Mouse (Mus musculus) liver, postnatal 0 days (tissue): ENCODE measurements around the gene E2f2. TPM values are rescaled to one million over a fixed set of nuclear protein-coding genes. Genes with fewer than 3 reads are reported as not detected.

ENCODE experiments used
- ATAC-seq: fragments of 200-750 bp; cut with Nextera tagmentation; 2 replicates; pipeline ENCODE4 v1.8.0; 2017; ENCODE audit warnings: mild to moderate bottlenecking, moderate library complexity
- DNase-seq: peaks from one replicate; pipeline ENCODE4 v3.0.0-alpha.2; 2016
- H3K27ac ChIP-seq: fragments of 300-500 bp; sonication (generic); 2 replicates; pipeline ENCODE4 v1.5.1; 2014; ENCODE audit warnings: antibody characterized with exemption, moderate library complexity, mild to moderate bottlenecking, low read depth
- H3K27me3 ChIP-seq: fragments of 300-500 bp; sonication (generic); 2 replicates; pipeline ENCODE4 v1.6.1; 2014; ENCODE audit warnings: low read length, control low read depth, mixed read lengths; ENCODE audit not compliant: insufficient read depth
- H3K36me3 ChIP-seq: fragments of 300-500 bp; sonication (generic); replicated peaks from 2 replicates; pipeline ENCODE4 v1.6.1; 2014; ENCODE audit warnings: mild to moderate bottlenecking, control low read depth, low read length, moderate library complexity, mixed read lengths; ENCODE audit not compliant: insufficient read depth
- H3K4me1 ChIP-seq: fragments of 300-500 bp; sonication (generic); 2 replicates; pipeline ENCODE4 v1.6.1; 2014; ENCODE audit warnings: antibody characterized with exemption, mild to moderate bottlenecking, control low read depth; ENCODE audit not compliant: insufficient read depth
- H3K4me2 ChIP-seq: fragments of 300-500 bp; sonication (generic); 2 replicates; pipeline ENCODE4 v1.6.1; 2014; ENCODE audit warnings: low read depth, mild to moderate bottlenecking, low read length, moderate library complexity, mixed read lengths
- H3K4me3 ChIP-seq: fragments of 300-500 bp; sonication (generic); 2 replicates; pipeline ENCODE4 v1.5.1; 2014; ENCODE audit warnings: low read depth, low read length
- H3K9ac ChIP-seq: fragments of 300-500 bp; sonication (generic); replicated peaks from 2 replicates; pipeline ENCODE4 v1.6.1; 2014; ENCODE audit warnings: mild to moderate bottlenecking, moderate library complexity
- H3K9me3 ChIP-seq: fragments of 300-500 bp; sonication (generic); 2 replicates; pipeline ENCODE4 v1.6.1; 2016; ENCODE audit warnings: mild to moderate bottlenecking, control low read depth, low read length, mixed read lengths
- CTCF ChIP-seq: sonication (generic); IDR thresholded peaks from 2 replicates; pipeline ENCODE4 v1.5.1; 2016; ENCODE audit warnings: antibody characterized with exemption, low read depth
- EP300 ChIP-seq: IDR thresholded peaks from 2 replicates; pipeline ENCODE4 v1.6.1; 2016; ENCODE audit warnings: antibody characterized with exemption, low read depth, mild to moderate bottlenecking
- WGBS: fragments of 180-500 bp; shearing (Covaris S2); extraction: QIAGEN DNeasy Blood & Tissue Kit; methylation state at CpG from one replicate; pipeline ENCODE4 v1.1.7; 2014; ENCODE audit not compliant: insufficient replicate concordance; 5-methylcytosine and 5-hydroxymethylcytosine counted together
- polyA plus RNA-seq: library from polyadenylated mRNA; unstranded; fragments of >200 nt; fragmentation: Nextera tagmentation; extraction: Ambion mirVana; gene quantifications from 2 replicates; pipeline ENCODE4 v1.2.1, GENCODE M21; 2015

Gene E2f2
- polyA plus RNA-seq, 1 experiment from 2014 or later: 48.6 TPM

DNA sequence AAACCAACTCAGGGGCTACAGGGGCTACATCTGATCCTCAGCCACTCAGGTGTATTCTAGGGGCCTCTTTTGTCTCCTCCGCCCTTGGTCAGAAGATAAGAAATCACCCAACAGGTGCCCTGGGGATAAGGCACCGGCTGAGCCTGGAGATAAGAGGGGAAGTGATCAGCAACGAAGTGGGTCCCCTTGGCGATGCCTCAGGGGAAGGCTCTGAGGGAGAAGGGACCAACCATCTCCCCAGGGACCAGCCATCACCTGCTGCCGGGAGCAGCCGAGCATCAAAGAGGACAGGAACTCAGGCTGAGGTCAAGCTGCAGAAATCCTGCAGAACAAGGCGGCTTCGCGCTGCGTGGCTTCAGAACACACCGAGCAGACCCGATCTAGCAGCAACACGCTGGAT, 44.5 kb upstream of the E2f2 start:
- Histone ChIP-seq H3K9ac (no peak overlapping the region), H3K27me3 (no peaks in the 10 kb centered on the region), H3K9me3 (peaks cover 4% of the 10 kb centered on the region), H3K4me2 (0 out of 2 replicates have a peak overlapping the region, but pooled peaks have one; percentile 6), H3K27ac (no peak overlapping the region), H3K4me3 (no peak overlapping the region), H3K36me3 (no peaks in the 10 kb centered on the region), H3K4me1 (peaks cover 5% of the 10 kb centered on the region; the same call in 1 of the 2 replicates)
- WGBS: 52% methylated on average over 13 of the region's 13 CpGs
- ATAC-seq (no peak), DNase-seq (no peak)
- TF ChIP-seq CTCF (no peak), EP300 (no peak)

DNA sequence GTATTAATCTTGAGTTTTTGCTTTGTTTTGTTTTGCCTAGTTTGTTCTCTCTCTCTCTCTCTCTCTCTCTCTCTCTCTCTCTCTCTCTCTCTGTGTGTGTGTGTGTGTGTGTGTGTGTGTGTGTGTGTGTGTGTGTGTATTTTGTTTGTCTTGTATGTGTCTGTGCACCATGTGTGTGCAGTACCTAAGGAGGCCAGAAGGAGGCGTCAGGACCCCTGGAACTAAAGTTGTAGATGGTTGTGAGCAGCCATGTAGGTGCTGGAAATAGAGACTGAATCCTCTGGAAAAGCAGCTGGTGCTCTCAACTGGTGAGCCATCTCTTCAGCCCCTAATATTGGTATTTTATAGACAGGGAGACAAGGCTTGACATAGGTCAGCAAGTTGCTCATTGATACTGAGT, 42.4 kb upstream of the E2f2 start:
- Histone ChIP-seq H3K9me3 (peaks cover 4% of the 10 kb centered on the region), H3K36me3 (no peaks in the 10 kb centered on the region), H3K4me2 (no peak overlapping the region), H3K9ac (no peak overlapping the region), H3K4me1 (no peaks in the 10 kb centered on the region; the same call in 1 of the 2 replicates), H3K27ac (no peak overlapping the region), H3K27me3 (peaks cover 11% of the 10 kb centered on the region), H3K4me3 (no peak overlapping the region)
- TF ChIP-seq CTCF: peak; percentile 31; the same call in 1 of the 2 replicates
- no peak for TF ChIP-seq EP300
- ATAC-seq: no peak
- DNase-seq: no peak
- 59% methylated on average over 1 of the region's 1 CpGs for WGBS

DNA sequence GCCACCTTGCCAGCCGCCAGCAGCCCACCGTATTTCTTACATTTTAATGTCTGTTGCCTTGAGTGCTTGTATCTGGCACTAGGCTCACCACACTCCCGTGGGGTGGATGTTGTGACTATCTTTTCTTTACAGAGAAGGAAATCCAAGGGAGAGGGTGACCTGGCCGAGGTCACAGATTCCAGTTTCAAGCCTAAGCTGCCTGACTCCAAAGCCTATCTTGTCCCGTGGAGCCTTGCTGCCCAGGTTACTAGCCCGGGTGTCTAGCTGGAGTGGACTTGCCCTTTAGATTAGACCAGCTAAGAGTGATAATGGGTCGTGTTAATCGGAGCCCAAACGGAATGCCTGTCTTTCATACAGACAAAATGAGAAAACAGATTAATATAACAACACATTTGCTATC, 38.4 kb upstream of the E2f2 start:
- WGBS: 22% methylated on average over 9 of the region's 9 CpGs
- no peak overlapping the region for H3K9ac ChIP-seq
- ATAC-seq: no peak
- no peak for DNase-seq
- peak overlapping the region; percentile 78; the same call in 1 of the 2 replicates for H3K4me2 ChIP-seq
- H3K9me3 ChIP-seq: peaks cover 4% of the 10 kb centered on the region
- peaks cover 12% of the 10 kb centered on the region; the same call in 1 of the 2 replicates for H3K4me1 ChIP-seq
- peak overlapping the region; percentile 73 for H3K27ac ChIP-seq
- H3K27me3 ChIP-seq: peaks cover 21% of the 10 kb centered on the region
- TF ChIP-seq CTCF: no peak
- TF ChIP-seq EP300: no peak
- no peaks in the 10 kb centered on the region for H3K36me3 ChIP-seq
- no peak overlapping the region for H3K4me3 ChIP-seq

DNA sequence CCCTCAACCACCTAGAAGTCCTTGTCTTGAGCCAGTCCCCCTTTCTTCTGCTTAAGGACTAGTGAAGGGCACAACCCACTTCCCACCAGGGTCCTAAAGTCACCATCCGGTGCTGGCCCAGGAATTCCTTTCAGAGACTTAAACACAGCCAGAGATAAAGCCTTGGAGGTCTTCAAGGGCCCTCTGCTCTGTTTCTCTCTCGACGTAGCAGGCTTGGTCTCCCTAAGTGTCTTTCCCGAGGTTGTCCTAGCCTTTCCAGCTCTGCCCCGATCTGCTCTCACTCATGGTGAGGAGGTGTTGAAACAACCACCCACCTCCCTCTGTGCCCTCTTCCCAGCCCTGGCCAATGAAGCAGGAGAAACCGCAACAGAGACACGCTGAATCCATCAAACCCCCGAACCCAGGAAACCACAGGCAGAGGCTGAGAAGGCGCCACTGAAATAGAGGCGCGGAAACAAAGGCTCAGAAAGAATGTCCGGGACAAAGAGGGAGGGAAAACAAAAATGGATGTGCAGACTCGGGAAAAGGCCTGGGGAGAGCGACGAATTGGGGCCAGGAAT, 37.7 kb upstream of the E2f2 start:
- TF ChIP-seq CTCF: no peak
- no peak for TF ChIP-seq EP300
- Histone ChIP-seq H3K36me3 (no peaks in the 10 kb centered on the region), H3K27me3 (peaks cover 24% of the 10 kb centered on the region), H3K4me2 (peak overlapping the region; percentile 78), H3K9me3 (peaks cover 2% of the 10 kb centered on the region), H3K9ac (peak overlapping the region; percentile 54), H3K4me3 (peak overlapping the region; percentile 49), H3K4me1 (peaks cover 17% of the 10 kb centered on the region; the same call in 1 of the 2 replicates), H3K27ac (peak overlapping the region; percentile 73)
- DNase-seq (no peak), ATAC-seq (no peak)
- 2% methylated on average over 15 of the region's 15 CpGs for WGBS

DNA sequence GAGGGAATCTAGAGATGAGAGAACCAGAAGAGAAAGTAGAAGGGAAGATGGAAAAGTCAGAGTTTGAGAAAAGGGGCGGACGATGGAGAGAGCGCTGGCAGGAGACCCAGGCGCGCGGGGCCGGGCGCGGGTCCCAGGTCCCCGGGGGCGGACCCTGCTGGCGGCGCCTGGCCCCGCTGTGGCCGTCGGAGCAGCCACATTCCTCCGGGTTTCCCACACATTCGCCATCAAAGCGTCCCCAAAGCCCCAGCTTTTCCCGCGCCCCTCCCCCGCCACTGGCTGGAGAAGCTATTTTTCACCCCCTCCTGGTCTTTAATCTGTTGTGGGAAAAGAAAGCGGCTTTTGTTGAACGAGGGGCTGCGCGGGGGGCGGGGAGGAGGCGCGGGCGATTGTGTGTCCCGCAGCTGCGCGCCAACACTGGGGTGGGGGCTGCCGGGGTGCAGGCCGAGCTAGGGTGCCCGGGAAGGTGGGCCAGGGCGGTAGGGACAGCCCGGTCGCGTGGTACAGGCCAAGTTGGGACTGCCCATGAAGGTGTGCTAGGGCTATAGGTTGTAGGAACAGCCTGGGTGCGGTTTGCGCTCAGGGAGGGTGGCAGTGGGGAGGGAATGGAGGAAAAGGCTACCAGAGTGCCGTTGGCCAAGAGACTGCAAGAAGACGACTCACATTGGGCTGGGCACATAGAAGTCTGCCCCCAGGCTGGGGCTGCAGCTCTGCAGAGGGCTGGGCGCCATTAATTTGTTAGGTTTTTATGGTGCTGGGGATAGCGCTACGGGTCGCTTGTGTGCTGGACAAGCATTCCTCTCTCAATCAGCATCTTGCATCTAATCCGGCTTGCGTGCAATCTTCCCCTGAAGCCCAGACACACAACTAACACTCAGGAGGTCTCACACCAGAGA, 37.0 kb upstream of the E2f2 start:
- H3K9me3 ChIP-seq: no peaks in the 10 kb centered on the region

More for the DNA sequence above, 37.0 kb upstream of the E2f2 start:
- peak overlapping the region; percentile 49 for H3K4me3 ChIP-seq
- no peak for ATAC-seq
- no peak for DNase-seq
- H3K27ac ChIP-seq: peak overlapping the region; percentile 73
- H3K27me3 ChIP-seq: peaks cover 26% of the 10 kb centered on the region
- H3K4me1 ChIP-seq: peaks cover 21% of the 10 kb centered on the region; the same call in 1 of the 2 replicates
- TF ChIP-seq CTCF (no peak), EP300 (no peak)
- H3K4me2 ChIP-seq: peak overlapping the region; percentile 78
- H3K36me3 ChIP-seq: no peaks in the 10 kb centered on the region
- peak overlapping the region; percentile 54 for H3K9ac ChIP-seq
- WGBS: 7% methylated on average over 42 of the region's 50 CpGs
